Mouse (Mus musculus): ENCODE results near the gene Hivep2.
A peak's percentile ranks its signal among the peaks of the same experiment; 100 is the strongest.

Gene Hivep2

DNA sequence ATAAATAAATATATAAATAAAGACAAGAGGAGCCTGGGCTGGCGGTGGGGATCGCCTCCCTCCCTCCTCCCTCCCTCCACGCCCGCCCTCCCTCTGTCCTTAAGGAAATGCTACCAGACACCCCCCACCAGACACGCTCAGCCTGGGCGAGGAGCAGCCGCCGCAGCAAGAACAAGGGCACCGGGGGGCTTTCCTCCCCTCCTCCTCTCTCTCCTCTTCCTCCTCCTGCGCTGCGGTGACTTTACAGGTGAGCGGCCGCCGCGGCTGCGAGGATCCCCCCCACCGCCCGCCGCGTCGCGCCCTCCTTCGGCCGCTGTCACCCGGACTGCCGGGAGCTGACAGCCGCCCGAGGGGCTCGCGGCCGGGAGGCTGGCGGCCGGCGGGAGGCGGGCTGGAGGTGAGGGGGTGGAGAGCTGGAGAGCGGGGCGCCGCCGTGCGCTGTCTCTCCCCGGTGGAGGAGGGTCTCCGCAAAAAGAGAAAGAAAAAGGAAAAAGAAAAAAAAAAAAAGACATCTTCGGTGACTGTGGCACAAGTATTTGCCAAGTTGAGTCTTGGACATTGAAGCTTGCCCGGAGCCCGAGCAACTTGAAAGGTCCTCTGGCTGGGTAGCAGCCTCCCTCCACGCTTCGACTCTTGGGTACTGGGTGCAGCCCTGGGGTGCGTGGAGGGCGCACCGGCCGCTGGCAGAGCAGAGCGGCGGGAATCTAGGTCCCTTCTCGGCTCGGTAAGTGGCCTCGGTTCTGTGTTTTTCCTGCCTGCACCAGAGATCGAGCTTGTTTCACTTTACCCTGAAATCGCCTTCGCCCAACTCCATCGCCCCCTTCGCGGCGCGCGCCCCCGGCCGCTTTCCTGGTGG lies at the start of gene Hivep2:
TSS of gene Hivep2 (plus strand) at position 102 of the 856 bp plus-strand sequence.
- DNase-seq: peak; percentile 75

DNA sequence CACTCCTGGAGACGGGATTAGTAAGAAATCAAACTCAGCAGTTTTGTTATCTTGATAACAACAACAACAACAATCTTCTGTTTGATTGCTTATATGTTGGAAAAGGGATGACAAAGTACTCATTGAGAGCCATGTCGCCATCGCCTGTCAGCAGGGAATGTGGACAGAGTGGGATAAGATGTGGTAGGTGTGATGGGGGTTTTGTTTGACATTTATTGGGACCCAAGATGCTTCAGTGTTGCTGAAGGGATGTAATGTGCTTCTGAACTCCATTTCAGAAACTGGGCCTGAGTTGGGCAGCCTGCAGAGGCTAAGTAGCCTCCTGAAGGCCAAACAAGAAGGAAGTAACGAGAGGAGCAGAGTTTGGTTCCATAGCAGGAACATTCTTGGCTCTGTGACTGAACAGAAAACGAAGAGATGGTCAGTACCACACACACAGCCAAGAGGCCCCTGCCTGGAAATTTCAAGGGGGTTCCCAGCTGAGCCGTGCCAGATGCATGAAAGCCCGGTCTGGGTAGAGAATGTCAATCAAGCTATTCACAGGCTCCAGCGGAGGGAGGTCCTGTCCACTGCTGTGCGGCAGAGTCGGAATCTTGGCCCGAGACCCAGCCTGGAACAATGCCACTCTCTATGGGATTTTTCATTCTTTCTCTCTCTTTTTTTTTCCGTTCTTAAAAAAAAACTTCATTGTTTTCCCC lies 49.1 kb upstream of the Hivep2 start:
- DNase-seq: no peak

DNA sequence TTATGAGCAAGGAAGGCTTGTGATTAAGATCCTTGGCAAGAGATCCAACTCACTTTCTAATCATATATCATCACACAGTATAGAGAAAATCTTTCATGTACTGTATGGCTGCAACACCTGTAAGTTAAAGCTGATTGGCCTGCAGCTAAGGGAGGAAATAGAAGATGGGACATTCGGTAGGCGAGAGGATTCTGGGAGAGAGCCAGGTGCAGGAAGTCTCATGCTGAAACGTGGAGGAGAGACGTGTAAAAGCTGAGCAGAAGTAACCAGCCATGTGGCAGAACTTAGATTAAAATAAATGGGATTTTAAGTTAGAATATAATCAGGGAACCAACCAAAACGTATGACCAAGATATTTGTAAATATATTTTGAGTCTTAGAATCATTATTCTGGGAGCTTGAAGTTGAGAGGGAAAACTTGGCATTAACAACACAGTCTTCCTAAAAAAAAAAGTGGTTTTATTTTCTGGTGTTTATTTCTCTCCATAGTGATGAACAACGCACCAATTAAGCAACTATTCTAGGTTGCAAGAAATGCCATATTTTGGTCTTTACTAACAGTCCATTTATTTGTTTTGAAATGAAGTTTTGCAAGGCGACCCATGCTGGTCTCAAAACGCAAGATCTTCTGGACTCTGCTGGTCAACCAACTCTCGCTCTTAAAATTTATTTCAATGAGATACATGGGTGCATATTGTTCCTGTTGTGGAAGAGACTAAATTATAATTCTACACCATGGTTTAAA lies 44.1 kb upstream of the Hivep2 start:
- DNase-seq: no peak

DNA sequence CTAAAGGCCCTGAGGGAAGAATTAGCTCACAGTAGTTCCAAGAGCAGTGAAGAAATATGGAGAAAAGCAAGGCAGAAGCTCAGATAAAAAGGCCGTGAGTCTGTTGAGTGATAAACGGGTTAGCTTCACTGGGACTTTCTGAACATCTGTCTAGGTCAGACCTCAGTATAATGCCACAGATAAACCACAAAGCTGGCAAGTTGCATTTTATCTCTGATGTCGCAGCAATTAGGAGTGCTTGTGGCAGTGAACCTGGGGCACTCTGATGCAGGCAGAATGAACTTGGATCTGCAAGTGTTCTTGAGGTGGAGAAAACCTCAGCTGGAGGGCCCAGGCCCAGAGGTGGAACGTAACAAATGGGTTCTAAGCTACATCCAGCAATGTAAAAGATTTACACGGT lies 36.6 kb upstream of the Hivep2 start:
- peak; percentile 33 for DNase-seq

DNA sequence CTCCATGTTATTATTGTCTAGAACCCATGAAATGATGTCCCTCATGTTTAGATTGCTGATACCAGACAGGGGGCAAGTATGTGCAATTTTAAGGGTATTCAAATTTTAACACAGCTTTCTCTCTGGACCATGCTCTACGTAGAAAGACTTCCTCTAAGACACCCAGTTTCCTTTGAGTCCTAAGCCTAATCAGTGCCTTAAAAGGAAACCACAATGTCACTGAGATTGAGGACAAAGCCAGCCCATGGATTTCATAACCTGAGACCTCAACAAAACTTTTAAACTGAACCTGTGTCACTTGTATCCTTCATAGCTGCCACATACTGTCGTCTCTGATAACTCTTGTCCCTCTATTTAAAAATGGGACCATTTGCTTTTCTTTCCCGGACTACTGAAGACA lies 33.7 kb upstream of the Hivep2 start:
- no peak for DNase-seq

DNA sequence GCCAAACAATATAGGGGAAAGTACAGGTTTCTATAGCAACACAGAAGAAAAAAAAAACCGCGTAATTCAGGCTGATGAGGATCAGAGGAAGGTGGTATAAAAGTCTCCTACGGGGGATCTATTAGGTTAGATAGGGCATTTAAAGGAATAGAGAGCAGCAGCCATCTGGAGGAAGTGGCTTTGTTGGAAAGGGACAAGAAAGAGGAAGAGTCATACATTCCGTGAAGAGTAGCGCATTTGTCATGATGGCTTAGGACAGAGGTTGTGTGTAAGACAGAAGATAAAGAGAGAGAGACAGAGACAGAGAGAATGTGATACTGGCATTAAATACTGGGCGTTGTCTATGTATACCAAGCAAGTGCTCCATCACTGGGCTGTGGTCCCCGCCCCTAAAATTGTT lies 32.6 kb upstream of the Hivep2 start:
- no peak for DNase-seq

DNA sequence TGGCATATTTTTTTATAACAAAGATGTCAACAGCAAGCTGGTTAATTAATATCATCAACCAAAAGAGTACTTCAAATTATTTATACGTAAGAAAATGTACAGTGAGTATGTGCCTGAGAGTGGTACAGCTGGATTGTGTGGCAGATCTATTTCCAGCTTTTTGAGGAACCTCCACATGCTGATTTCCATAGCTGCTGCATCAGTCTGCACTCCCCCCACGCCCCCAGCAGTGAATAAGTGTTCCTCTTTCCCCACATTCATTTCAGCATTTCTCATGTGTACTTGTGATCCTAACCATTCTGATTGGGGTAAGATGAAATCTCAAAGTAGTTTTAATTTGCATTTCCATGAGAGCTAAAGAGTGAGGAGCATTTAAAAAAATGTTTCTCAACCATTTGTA lies 30.2 kb upstream of the Hivep2 start:
- DNase-seq: no peak

DNA sequence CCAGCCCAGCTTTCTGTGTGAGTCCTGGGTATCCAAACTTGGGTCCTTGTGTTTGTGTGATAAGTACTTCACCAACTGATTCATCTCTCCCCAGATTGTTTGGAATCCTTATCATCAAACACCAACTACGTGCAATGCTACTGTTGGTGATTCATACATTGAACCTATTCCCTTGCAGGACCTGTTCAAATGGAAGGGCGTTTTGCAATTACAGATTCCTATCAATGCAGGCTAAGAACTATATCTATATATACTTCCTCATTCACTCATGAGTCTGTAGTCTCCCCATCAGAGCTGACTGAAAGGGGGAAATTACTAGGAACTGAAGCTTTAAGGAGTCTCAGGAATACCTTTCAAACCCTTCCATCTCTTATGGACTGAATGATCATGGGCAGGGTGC lies 24.5 kb upstream of the Hivep2 start:
- no peak for DNase-seq

DNA sequence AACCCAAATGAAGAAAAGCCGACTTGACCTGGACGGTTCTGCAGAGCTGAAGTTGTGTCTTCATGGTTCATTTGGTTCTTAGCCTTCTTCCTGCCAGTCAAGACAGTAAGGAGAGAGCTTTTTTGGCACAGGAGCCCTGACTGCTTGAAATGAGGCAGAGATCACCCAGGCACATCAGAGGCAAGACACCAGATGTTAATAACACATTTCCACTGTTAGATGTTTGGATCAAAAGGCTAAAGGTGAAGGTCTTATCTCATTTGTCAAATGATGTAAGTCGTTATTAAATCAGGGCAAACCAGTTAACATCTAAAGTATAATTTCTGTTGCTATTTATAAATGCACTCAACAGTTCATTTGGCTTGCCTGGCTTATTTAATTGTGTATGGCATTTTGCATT lies 22.2 kb upstream of the Hivep2 start:
- no peak for DNase-seq

DNA sequence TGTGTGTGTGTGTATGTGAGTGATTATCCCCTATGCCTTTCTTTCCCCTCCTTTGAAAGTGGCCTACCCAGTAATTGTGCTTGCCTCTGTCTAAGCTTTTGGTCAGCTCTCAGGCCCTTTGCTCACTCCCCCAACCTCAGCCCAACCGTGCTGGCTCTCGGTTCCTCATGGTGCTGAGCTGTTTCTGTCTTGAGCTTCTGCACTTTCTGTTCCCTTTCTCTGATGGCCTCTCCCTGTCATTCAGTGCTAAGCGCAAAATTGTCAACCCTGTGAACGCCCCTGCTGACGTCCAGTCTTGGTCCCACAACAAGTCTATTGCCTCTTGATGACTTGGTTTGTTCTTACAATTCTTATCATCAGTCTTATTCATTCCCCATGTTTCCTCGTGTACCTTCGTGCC lies 19.4 kb upstream of the Hivep2 start:
- no peak for DNase-seq

DNA sequence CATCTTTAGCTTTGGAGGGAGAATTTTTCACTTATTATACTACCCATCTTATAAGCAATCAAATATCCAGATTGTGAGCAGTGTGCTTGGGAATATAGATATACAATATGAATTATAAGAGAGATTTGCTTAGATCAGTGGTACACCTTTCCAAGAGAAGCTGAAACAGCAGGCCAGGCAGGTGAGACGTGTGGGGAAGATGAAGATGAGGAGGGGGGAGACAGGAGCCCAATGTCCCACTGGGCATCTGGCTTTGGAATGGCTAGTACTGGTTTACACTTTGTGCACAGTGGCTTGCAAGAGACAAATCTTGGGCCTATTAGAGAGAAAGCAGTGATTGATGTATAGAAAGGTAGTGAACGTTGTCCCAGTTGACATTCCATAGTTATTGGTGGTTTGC lies 2.9 kb upstream of the Hivep2 start:
- DNase-seq: no peak

DNA sequence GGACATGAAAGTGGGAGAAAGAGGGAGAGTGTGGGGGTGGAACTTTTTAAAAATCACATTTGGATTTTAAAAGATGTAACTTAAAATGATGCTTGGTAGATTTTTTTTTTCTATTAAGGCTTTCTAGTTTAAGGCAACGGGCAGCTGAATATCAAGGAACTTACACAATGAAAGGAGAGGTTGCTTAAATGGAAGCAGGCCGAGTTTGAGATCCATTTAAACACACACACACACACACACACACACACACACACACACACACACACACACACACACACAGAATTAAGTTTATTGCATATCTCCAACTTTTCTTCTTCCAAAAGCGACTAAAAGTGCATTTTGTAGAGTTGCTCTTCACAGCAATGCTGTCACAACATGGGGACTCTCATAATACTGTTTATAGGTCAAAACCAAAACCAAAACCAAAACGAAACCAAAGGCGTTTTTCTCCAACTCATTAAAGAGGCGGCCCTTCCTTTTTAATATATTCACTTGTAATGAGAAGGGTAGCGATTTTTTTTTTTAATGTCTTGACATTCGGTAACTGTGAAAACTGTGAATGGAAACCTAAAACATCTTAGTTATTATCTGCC lies 1.9 kb upstream of the Hivep2 start:
- no peak for DNase-seq

DNA sequence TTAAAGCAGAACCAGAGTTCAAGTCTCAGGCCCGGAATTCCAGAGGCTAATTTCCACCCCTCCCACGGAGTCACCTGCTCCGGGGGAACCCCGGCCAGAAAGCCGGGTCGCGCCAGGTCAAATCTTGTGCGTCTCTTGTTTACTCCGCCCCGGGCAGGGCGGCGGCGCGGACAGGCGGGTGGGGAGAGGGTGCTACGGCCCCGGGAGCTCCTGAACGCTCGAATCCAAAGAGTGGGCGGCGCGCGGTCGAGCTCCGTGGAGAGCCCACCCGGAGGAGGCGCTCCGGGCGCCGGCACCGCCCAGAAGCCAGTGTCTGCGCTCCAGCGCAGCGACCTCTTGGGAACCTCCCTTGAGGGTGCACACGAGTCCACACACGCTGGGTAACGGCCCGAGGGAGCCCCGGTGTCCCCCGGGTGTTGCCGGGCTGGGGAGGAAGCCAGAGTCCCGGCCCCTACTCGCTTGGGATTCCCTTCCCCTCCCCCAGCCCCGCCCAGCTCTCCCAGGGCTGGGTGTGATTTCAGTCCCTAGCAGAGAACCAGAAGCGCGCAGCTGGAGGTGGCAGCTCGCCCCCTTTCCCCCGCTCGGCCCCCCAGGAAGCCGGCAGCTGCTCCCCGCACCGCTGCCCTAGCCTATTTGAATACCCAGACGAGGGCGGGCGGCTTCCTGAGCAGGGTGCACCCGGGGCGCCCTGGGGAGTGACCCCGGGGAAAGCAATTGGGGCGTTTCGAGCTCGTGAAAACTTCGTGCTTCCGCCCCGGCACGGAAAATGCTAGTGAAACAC lies 1.2 kb upstream of the Hivep2 start:
- peak; percentile 90 for DNase-seq

DNA sequence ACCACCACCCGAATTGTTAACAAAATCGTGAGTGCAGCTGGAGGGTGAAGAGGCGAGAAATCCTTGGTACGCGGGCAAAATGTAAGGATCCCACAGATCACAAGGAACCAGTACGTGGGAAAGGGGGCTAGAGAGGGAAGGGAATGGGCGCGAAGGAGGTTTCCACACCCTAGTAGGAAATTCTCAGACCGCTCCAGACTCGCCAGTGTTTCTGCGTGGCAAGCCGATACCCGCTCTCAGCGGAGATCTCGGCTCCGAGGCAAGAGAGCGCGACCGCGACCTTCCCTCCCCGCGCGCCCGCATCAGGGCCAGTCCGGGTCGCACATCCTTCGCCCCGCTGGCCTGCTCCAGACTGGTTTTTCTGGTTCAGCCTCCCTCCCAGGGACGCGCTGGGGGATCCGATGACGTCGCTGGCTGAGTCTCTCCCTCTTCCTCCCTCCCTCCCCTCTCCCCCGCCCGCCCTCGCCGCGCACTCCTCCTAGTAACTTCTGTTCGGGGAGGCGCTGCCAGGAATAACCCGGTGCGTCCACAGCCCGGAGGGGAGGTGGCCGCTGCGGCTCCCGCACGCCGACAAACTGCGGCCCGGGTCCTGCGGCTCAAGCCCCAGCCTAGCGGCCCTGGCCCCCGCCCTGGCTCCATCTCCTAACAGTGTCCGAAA lies 430 bp upstream of the Hivep2 start:
- DNase-seq: peak; percentile 87

DNA sequence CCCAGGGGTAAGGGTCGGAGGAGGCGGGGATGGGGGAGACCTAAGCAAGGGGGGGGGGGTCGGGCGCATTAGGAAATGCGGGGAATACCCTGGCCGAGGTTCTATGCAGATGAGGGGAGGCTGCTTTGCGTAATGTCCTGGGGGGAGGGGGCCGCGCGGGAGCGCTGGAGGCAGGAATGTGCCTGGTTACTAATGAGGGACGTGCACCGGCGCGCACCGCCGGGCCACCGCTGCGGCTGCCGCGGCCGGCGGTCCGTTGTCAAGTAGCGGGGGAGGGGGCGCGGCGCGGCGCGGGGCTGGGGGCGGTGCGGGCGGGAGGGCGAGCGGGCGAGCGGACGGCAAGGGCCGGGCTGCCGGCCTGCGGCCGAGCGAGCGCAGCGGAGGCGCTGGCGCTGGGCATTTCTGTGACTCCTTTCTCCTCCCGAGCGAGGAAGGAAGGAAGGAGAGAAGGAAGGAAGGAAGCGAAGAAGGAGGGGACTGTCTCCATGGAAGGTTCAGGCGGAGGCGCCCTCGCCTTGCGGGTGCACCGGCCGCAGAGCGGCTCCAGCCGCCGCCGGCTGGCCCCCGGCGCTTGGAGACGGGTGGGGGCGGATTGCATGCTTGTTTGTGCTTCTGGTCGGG lies 1.1 kb downstream of the Hivep2 start:
- peak; percentile 71 for DNase-seq

DNA sequence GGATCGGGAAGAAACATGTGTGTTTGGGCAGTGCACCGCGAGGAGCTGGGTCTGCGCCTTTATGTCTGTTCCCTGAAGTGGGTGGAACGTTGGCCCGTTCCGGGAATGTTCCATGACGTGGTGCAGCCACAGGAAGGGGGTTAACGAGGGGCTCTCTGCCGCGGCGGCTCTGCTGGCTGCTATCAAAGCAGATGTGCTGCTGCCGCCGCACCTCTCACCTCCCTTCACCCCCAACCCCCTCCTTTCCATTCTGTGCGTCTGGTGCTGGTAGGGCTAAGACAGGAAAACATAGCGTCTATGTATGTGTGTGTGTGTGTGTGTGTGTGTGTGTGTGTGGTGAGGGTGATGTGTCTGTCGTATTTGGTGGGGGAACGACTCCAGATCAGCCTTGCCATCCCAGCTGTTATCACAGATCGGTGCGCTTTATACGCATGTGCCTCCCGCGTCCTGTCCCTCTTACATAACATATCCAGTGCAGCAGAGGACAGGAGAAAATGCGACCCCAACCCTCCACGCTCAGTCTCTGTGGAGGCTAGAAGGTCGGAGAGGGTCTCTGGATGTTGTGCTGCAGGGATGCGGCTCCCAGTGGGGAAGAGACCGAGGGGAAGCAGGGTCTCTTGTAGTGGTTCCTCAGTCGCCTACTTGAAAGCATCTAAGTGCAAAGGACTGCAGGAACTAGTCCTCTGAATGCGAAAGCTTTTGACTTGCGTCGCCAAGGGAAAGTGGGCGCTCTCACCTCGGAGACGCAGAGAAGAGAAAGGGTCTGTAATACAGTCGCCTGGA lies 1.8 kb downstream of the Hivep2 start:
- DNase-seq: peak; percentile 93

DNA sequence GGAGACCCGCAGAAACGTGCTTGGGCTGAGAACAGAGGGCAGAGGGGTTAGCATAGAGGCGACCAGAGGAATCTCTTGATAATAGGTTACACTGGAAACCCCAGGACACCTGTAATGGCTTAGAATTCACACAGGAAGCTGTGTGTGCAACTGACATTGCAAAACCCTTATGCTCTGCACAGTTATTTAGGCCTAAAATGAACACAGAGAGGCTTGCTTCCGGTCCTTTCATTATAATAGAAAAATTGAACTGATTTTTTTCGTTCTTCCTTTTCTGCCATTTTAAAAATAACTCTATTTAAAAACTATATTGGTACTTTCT lies 2.3 kb downstream of the Hivep2 start:
- no peak for DNase-seq

DNA sequence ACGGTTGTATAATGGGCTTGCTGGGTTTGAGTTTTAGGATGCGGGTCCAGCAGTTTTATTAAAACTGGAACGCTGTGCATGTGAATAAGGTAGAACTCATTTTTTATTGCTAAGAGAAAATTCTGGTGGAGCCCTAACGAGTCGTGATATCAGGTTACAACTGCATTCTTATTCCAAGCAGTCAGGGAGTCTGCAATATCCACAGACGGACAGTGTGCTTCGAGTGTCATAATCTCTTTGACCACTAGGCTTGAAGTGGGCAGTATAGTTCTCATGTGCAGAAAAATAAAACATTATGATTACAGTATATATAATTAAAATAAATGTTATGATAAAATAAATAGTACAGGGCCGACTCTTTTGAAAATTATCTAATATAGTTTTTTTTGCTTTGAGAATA lies 3.1 kb downstream of the Hivep2 start:
- DNase-seq: no peak

DNA sequence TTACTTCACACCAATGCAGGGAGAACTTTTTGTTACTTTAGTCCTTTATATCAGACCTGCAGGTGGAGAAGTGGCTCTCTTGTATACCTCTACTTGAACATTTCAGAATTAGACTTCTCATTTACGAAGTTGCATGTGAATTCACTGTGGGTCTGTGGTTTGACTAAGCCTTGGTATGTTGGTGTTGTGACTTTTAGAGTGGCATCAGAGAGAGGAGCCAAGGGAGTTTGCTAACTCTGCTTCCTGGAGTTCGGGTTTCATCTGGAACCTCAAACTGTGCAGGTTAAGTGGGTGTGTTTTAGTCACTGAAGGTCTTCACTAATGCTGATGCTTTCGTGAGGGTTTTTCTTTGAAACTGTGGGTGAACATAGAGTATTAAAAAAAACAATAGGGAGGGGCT lies 4.4 kb downstream of the Hivep2 start:
- no peak for DNase-seq

DNA sequence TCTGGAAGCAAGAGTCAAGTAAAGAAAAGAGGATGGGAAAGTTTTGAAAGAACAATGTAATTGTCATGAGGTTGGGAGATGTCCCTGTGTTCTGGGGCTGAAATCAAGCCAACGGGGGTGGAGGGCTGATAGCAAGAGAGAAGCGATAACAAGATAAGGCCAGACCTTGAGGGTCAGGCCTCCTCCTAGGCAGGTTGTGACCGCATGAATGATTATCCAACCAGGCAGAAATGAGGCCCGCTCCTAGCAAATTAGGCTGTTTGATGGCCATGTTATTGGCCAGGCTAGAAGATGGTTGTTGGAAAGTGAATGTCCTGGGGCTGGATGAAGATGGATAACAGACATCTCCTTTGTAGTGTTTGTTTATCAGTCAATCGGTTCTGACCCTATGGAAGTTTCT lies 5.4 kb downstream of the Hivep2 start:
- no peak for DNase-seq

Measured in thymus, postnatal 25 days (tissue).